Mouse (Mus musculus): ENCODE results near the gene Alg1. TPM values are rescaled to one million over a fixed set of nuclear protein-coding genes. Genes with fewer than 3 reads are reported as not detected.
A peak's percentile ranks its signal among the peaks of the same experiment; 100 is the strongest.

Alg1 gene
- polyA plus RNA-seq, 1 experiment = 26.0 TPM

DNA sequence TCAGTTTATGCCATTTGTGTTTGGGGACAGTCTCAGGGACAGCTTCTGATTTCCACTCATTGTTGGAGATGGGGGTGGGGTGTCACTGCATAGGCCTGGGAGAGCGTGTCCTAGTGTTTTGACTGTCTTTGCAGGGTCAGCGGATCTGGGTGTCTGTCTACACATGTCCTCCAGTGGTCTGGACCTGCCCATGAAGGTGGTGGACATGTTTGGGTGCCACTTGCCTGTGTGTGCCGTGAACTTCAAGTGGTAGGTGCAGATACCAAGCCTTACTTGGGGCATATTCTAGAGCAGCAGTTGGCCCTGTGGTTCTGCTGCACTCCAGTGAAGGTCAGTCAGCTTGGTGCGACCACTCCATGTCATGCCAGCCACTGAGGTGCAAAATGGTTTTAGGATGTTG lies 8.9 kb downstream of the Alg1 start:
- Histone ChIP-seq H3K4me3 (ENCODE audit: control insufficient read depth, low read depth, low read length) (no peak overlapping the region), H3K4me1 (ENCODE audit: control insufficient read depth, insufficient read depth, low read length) (no peaks in the 10 kb centered on the region), H3K36me3 (ENCODE audit: control insufficient read depth, insufficient read depth, low read length) (peaks cover 1% of the 10 kb centered on the region), H3K27ac (ENCODE audit: control insufficient read depth, insufficient read depth, low read depth, low read length) (no peak overlapping the region), H3K27me3 (ENCODE audit: control insufficient read depth, insufficient read depth, low read length) (no peaks in the 10 kb centered on the region)
- TF ChIP-seq POLR2A (IDR thresholded peaks at IDR 0.05; ENCODE audit: control insufficient read depth, low read depth, low read length) = no peak
- TF ChIP-seq CTCF (IDR thresholded peaks at IDR 0.05; ENCODE audit: control insufficient read depth, insufficient read depth, insufficient replicate concordance, low read depth, low read length) = no peak

GRCm38 (mm10) chr16:5242882-5243281 lies 9.5 kb downstream of the Alg1 start:
- H3K4me3 ChIP-seq (ENCODE audit: control insufficient read depth, low read depth, low read length) = no peak overlapping the region
- H3K27me3 ChIP-seq (ENCODE audit: control insufficient read depth, insufficient read depth, low read length) = no peaks in the 10 kb centered on the region
- no peak overlapping the region for H3K27ac ChIP-seq (ENCODE audit: control insufficient read depth, insufficient read depth, low read depth, low read length)
- no peak for TF ChIP-seq CTCF (IDR thresholded peaks at IDR 0.05; ENCODE audit: control insufficient read depth, insufficient read depth, insufficient replicate concordance, low read depth, low read length)
- H3K4me1 ChIP-seq (ENCODE audit: control insufficient read depth, insufficient read depth, low read length) = no peaks in the 10 kb centered on the region
- peaks cover 1% of the 10 kb centered on the region for H3K36me3 ChIP-seq (ENCODE audit: control insufficient read depth, insufficient read depth, low read length)

- no peaks in the 10 kb centered on the region for H3K4me1 ChIP-seq (ENCODE audit: control insufficient read depth, insufficient read depth, low read length)
- no peak overlapping the region for H3K4me3 ChIP-seq (ENCODE audit: control insufficient read depth, low read depth, low read length)
- H3K27ac ChIP-seq (ENCODE audit: control insufficient read depth, insufficient read depth, low read depth, low read length) = no peak overlapping the region
- H3K27me3 ChIP-seq (ENCODE audit: control insufficient read depth, insufficient read depth, low read length) = no peaks in the 10 kb centered on the region
- TF ChIP-seq CTCF (IDR thresholded peaks at IDR 0.05; ENCODE audit: control insufficient read depth, insufficient read depth, insufficient replicate concordance, low read depth, low read length) = peak; percentile 73
- no peak for TF ChIP-seq POLR2A (IDR thresholded peaks at IDR 0.05; ENCODE audit: control insufficient read depth, low read depth, low read length)
- peaks cover 7% of the 10 kb centered on the region for H3K36me3 ChIP-seq (ENCODE audit: control insufficient read depth, insufficient read depth, low read length)
These were observed 11.0 kb downstream of the Alg1 start for GRCm38 (mm10) chr16:5244411-5244810.

DNA sequence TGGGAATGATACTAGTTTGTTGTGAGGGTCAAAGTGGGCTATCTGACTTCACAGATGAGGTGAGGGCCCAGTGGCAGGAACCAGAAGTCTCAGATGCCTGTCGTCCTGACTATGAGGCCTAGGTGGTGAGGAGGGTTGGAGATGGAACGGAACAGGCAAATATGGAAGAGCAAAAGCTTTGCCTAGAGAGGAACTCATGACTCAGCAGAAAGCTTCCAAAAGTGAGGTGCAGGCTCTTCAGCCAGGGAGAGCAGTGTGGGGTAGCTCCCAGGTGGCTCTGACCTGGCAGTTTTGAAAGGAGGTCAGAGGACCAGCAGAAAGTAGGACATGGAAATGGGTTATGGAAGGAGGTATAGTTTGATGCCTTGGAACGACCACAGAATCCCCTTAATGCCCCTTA lies 17.5 kb downstream of the Alg1 start:
- TF ChIP-seq POLR2A (IDR thresholded peaks at IDR 0.05; ENCODE audit: control insufficient read depth, low read depth, low read length) (no peak), CTCF (IDR thresholded peaks at IDR 0.05; ENCODE audit: control insufficient read depth, insufficient read depth, insufficient replicate concordance, low read depth, low read length) (no peak)
- Histone ChIP-seq H3K4me3 (ENCODE audit: control insufficient read depth, low read depth, low read length) (no peak overlapping the region), H3K27ac (ENCODE audit: control insufficient read depth, insufficient read depth, low read depth, low read length) (no peak overlapping the region), H3K27me3 (ENCODE audit: control insufficient read depth, insufficient read depth, low read length) (no peaks in the 10 kb centered on the region), H3K36me3 (ENCODE audit: control insufficient read depth, insufficient read depth, low read length) (peaks cover 12% of the 10 kb centered on the region), H3K4me1 (ENCODE audit: control insufficient read depth, insufficient read depth, low read length) (peaks cover 8% of the 10 kb centered on the region)

- TF ChIP-seq POLR2A (IDR thresholded peaks at IDR 0.05; ENCODE audit: control insufficient read depth, low read depth, low read length) = no peak
- no peak for TF ChIP-seq CTCF (IDR thresholded peaks at IDR 0.05; ENCODE audit: control insufficient read depth, insufficient read depth, insufficient replicate concordance, low read depth, low read length)
- Histone ChIP-seq H3K4me3 (ENCODE audit: control insufficient read depth, low read depth, low read length) (no peak overlapping the region), H3K36me3 (ENCODE audit: control insufficient read depth, insufficient read depth, low read length) (peaks cover 12% of the 10 kb centered on the region), H3K27ac (ENCODE audit: control insufficient read depth, insufficient read depth, low read depth, low read length) (no peak overlapping the region), H3K4me1 (ENCODE audit: control insufficient read depth, insufficient read depth, low read length) (peaks cover 11% of the 10 kb centered on the region), H3K27me3 (ENCODE audit: control insufficient read depth, insufficient read depth, low read length) (no peaks in the 10 kb centered on the region)
These were observed 18.8 kb downstream of the Alg1 start for GRCm38 (mm10) chr16:5252260-5252659.

- peak; percentile 66 for TF ChIP-seq POLR2A (IDR thresholded peaks at IDR 0.05; ENCODE audit: control insufficient read depth, low read depth, low read length)
- TF ChIP-seq CTCF (IDR thresholded peaks at IDR 0.05; ENCODE audit: control insufficient read depth, insufficient read depth, insufficient replicate concordance, low read depth, low read length) = peak; percentile 99
- no peaks in the 10 kb centered on the region for H3K27me3 ChIP-seq (ENCODE audit: control insufficient read depth, insufficient read depth, low read length)
- H3K4me1 ChIP-seq (ENCODE audit: control insufficient read depth, insufficient read depth, low read length) = peaks cover 11% of the 10 kb centered on the region
- H3K36me3 ChIP-seq (ENCODE audit: control insufficient read depth, insufficient read depth, low read length) = peaks cover 5% of the 10 kb centered on the region
- H3K4me3 ChIP-seq (ENCODE audit: control insufficient read depth, low read depth, low read length) = peak overlapping the region; percentile 96
- H3K27ac ChIP-seq (ENCODE audit: control insufficient read depth, insufficient read depth, low read depth, low read length) = peak overlapping the region; percentile 62; the same call in 1 of the 2 replicates
These were observed 21.1 kb downstream of the Alg1 start for GRCm38 (mm10) chr16:5254346-5255025.

DNA sequence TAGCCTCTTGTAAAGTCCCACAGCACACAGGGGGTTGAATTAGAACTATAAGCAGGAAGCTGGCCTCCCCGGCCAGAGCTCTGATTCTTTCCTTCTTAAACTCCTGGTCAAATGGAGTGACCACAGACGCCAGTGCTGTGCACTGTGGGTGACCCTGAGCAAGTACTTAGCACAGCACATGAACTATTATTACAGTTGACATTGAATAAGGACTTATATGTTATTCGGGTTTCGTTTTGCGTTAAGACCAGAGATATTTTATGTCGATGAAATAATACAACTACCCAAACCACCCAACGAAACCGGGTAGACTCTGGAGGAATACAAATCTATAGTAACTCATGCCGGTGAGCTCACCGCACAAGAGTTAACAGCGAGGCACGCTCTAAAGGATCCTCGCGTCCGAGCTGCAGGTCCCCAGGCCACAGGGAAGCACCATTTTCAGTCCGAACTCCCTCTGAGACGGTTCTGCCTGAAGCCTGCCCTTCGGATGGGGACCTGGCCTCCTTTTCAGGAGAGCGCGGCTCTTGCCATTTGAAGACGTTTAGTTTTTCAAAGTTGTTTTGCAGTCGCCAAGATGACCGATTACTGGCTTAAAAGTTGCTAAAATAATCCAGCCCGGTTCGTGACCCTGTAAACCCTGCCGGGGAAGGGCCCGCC lies 21.8 kb downstream of the Alg1 start:
- Histone ChIP-seq H3K4me3 (ENCODE audit: control insufficient read depth, low read depth, low read length) (peak overlapping the region; percentile 96), H3K4me1 (ENCODE audit: control insufficient read depth, insufficient read depth, low read length) (peaks cover 11% of the 10 kb centered on the region), H3K36me3 (ENCODE audit: control insufficient read depth, insufficient read depth, low read length) (peaks cover 4% of the 10 kb centered on the region), H3K27ac (ENCODE audit: control insufficient read depth, insufficient read depth, low read depth, low read length) (peak overlapping the region; percentile 90), H3K27me3 (ENCODE audit: control insufficient read depth, insufficient read depth, low read length) (no peaks in the 10 kb centered on the region)
- TF ChIP-seq POLR2A (IDR thresholded peaks at IDR 0.05; ENCODE audit: control insufficient read depth, low read depth, low read length) = no peak
- no peak for TF ChIP-seq CTCF (IDR thresholded peaks at IDR 0.05; ENCODE audit: control insufficient read depth, insufficient read depth, insufficient replicate concordance, low read depth, low read length)
